Mouse (Mus musculus) B cell, adult 2 months (primary cell): ENCODE measurements around the gene Arhgef25.
"Not testable (repeated sequence)": the region's sequence is repeated elsewhere in the genome, so short reads cannot be mapped to it uniquely, and the experiment has no call there.

Experiments
- DNase-seq, 2 experiments: peaks; one replicate each; pipeline ENCODE4 v3.0.0; 2022

The Arhgef25 gene

DNA sequence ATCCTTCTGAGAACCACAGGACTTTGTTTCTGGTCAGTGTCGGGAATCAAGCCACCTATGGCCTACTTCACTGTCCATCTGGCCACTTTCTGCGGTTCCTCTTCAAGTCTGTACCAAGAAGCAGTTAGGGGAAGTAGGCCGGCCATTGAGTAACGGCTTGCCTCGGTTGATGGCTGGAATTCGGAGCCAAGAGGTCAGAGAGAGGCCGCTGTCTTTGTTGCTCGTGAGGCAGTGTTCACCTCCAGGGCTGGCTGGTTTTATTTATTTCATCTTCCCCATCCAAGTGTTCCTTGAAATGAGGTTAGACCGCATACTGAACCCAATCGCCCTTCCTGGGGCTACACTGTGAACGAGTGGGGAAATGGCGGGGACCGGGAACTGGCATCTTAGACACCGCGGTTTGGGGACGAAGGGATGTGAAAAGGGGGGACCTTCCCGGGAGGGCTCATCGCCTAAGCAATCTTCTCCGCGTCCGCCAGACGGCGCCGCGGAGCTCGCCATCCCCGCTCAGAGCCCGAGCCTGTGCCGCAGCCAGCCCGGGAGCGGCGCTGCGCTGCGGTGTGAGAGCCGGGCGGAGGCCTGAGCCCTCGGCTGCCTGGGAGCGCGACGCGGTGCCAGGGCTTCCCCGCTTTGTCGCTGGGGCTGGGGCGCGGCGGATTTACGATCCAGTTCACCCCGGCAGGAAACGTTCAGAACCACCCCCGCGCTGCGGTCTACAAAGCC lies 25.1 kb downstream of the Arhgef25 start, which contains the start of gene B4galnt1:
Gene B4galnt1, plus strand, starts transcription at position 595 of the 723 bp plus-strand sequence.
- peak; percentile 94 to 95 for DNase-seq

GRCm38 (mm10) chr10:127164190-127164589 lies 25.7 kb downstream of the Arhgef25 start:
- no peak for DNase-seq

- DNase-seq: peak; percentile 65 to 72
Measured at GRCm38 (mm10) chr10:127162771-127163261, 27.1 kb downstream of the Arhgef25 start.

DNA sequence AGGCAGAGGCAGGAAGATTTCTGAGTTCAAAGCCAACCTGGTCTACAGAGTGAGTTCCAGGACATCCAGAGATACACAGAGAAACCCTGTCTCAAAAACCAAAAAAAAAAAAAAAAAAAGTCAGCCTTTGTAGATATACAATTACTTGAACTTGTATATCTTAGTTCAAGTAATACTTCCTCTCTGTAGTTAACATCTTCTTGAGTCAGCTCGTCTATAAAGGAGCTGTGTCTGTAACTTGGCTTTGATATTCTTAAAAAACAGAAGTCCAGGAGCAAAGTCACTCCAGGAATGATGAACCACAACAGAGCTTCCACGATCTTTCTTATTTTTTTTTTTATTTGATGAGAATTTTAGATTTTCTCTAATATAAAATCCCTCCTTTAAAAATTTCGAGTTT lies 29.2 kb downstream of the Arhgef25 start:
- DNase-seq: no peak

DNA sequence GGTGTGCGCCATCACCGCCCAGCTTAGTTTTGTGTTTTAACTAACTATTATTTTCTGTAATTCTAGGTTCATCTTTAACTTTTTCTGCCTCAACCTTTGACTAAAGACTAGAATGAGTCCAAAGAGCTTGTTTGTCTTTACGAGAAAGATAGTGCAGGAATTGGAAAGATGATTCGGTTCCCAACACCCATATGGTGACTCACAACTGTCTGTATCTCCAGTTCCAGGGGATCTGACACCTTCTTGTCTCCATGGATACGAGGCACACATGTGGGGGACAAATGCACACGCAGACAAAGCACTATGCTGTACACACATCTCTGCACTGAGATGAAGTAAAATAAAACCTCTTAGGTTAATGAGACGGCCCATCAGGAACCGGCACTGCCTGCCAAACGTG lies 29.8 kb downstream of the Arhgef25 start:
- DNase-seq: no peak

DNA sequence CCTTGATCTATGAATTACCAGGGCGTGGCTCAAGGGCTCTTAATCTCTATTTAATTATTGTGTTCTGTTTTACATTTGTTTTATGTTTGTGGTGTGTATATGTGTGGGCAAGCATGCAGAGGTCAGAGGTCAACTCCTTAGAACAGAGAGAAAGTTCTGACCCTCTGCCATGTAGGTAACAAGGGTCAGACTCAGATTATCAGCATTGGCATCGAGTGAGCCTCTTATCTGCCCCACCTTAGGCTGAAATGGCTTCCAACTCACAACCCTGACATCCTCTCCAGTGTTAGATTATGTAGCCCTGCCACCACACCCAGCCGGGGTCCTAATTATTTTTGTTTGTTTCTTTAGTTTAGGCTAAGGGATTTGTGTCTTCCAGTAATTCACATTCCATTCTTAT lies 31.4 kb downstream of the Arhgef25 start:
- DNase-seq: no peak

- DNase-seq: no peak
Measured at GRCm38 (mm10) chr10:127156511-127156910, 33.4 kb downstream of the Arhgef25 start.

DNA sequence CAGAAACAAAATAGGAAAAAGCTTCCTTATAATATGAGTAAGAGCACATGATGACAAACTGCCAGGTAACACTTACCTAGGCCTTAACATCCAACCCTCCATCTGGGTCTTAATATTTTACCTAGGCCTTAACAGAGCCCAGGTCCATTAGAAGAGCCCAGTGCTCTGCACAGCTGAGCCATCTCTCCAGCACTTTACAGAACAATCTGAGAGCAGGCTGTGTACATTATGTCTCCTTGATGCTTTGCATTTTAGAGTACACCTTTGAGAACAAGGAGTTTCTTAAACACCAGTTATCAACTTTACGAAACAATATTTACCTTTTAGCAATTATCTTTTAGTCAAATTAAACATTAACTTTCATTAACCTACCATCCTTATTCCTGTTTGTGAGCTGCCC lies 33.8 kb downstream of the Arhgef25 start:
- no peak for DNase-seq

DNA sequence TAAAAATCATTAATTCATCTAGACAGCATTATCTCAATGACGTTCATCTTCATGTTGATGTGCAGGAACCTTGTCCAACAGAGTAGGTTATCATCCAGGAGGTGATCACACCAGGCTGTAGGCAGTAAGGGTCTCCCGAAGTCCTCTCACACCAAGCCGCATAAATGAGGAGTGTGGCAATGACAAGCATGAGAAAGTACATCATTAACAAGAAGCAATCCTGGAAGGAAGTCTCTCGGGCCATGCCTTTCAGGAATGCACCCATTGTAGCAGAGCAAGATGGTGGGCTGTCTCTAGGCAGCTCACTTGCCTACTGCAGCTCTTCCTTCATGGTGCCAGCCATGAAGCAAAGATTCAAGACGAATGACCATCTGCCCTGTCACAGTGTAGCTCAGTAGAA lies 35.2 kb downstream of the Arhgef25 start:
- no peak for DNase-seq

DNA sequence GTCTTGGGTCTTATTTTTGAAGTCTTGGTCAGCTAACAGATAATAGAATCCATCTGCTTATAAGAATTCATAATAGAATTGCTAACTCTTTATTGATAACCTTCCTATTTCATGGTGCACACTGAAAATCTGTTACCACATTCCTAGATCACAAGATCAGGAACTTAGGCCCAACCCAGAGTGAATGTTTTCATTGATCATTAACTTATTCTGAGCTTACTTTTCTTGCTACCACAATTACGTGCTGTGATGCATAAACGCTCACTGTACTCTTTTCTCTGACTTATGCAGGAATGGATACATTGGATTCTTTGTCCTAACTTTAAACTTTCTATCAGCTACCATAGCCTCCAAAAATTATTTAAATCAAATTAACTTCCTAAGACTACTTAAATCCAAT lies 35.6 kb downstream of the Arhgef25 start:
- DNase-seq: no peak

GRCm38 (mm10) chr10:127153323-127153722 lies 36.6 kb downstream of the Arhgef25 start:
- DNase-seq: no peak

DNA sequence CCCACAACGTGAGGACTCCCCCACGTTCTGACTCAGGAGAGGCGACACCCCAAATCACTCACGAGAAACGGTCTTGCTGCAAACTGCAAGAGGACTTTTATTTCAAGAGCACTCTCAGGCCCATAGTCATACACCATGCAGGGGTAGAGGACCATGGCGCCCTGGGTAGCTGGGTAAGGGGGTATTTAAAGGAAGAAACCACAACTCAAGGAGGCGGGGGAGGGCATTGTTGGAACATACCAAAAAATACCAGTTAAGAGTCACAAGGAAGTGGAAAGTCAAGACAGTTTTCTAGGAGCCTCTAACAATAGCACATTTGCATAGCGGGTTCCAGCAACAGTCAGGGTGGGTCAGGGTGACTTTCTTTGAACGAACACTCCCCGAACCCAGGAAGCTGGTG lies 37.3 kb downstream of the Arhgef25 start:
- not testable (repeated sequence) for DNase-seq

DNA sequence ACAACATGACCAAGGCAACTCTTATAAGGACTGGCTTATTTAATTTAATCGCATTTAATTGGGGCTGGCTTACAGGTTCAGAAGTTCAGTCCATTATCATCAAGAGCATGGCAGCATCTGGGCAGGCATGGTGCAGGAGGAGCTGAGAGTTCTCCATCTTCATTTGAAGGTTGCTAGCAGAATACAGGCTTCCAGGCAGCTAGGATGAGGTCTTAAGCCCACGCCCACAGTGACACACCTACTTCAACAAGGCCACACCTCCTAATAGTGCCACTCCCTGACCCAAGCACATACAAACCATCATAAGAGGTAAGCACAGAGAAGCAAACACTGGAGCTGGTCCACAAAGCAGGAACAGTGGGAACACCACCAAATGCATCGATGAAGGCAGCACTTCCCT lies 38.6 kb downstream of the Arhgef25 start:
- DNase-seq: not testable (repeated sequence)

DNA sequence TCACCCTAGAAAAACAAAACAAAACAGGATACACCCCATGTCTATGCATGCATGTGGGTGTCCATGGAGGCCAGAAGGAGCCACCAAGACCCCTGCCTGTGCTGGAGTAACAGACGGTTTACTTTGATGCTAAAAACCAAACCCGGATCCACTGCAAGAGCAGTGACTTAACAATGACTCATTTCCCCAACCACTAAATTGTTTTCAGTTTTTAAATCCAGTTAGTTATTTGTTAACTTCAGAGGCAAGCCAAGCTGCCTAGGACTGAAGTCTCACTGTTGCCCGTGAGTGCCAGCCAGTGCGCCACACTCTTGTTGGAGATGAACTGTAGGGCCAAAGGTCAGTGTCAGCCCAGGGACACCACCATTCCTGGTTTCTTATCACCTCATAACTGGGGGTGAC lies 39.4 kb downstream of the Arhgef25 start:
- DNase-seq: no peak

DNA sequence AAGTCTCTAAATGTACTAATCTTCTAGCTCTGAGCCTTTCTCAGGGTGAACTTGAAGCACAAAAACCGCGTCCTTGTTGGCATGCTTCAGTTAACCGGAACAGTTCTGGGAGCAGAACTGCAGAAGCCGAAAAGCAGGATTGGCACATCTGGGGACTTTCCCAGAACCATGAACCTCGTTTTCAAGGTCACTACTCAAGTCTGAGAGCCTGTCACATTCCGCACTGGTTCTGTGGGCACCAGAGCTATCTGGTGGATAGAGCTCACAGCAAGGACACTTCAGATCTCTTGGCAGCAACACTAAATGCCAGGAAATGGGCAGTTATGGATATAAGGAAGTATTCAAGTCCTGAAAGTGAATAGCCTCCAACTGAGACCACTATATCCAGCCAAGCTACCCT lies 42.7 kb downstream of the Arhgef25 start:
- DNase-seq: no peak

DNA sequence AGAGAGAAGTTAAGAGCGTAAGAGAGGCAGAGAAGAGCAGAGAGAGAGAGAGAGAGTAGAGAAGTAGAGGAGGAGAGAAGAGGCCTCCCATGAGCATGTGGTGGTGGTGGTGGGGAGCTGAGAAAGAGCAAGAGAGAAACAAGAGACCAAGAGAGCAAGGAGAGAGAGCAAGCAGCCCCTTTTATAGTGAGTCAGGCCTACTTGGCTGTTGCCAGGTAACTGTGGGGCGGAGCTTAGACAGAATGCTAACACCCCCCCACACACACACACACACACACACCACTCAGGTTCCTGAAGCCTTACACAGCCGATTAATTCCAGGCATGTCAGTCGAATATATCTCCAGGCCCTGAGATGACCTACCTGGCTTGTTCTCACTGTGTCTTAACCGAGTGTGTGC lies 44.6 kb downstream of the Arhgef25 start:
- DNase-seq: no peak

DNA sequence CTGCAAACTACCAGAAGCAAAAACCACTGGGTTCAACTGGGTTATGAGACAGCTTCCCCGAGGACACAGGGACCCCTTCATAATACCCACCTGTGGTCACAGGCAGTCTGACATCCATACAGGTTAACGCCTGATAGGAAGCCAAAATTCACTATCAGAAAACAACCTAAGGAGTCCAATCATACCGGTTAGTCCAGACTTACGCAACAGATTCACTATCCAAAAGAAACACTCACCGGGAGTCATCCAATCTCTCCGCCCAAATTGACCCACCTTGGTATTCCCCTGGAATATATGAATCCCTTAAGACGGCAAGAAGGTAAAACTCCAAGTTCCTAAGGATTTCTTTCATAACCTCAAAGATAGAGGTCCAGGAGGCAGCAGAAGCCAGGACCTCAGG lies 45.3 kb downstream of the Arhgef25 start:
- DNase-seq: no peak

- no peak for DNase-seq
Measured at GRCm38 (mm10) chr10:127143228-127143627, 46.7 kb downstream of the Arhgef25 start.

DNA sequence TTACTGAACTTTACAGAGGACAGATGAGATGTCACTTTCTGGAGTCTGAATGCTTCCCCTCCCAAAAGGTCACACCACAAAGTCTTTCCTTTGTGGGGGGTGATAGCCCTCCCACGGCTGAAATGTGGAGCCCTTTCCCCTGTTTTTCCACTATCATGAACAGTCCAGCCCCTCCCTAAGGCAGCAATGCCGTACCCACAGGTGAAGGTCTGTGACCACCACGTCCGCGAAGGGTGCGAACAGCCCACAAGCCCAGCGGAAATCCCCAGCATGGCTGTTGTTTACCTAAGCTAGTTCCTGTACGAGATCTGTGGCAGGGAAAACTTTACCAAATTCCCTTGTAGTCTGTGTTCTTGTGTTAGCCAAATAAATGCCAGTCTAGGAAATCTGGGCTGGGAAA lies 48.4 kb downstream of the Arhgef25 start:
- DNase-seq: peak; percentile 59 to 64

DNA sequence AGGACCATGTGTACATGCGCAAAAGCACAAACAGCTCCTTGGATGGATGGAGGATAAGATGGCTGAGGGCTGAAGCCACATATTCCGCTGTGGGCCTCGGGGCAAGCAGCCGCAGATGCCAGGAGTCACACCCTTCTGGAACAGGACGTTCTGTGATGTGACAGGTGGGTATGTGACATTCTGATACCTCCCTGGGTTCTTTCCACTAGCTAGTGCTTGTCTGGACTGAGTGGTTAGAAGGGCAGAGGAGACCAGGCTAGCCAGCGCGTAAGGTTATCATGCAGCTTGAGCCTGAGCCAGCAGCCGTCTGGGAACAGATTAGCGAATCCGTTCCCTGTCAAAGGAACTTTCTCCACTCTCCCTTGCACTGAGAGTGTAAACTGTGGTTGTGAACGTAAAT lies 48.9 kb downstream of the Arhgef25 start:
- DNase-seq: no peak

DNA sequence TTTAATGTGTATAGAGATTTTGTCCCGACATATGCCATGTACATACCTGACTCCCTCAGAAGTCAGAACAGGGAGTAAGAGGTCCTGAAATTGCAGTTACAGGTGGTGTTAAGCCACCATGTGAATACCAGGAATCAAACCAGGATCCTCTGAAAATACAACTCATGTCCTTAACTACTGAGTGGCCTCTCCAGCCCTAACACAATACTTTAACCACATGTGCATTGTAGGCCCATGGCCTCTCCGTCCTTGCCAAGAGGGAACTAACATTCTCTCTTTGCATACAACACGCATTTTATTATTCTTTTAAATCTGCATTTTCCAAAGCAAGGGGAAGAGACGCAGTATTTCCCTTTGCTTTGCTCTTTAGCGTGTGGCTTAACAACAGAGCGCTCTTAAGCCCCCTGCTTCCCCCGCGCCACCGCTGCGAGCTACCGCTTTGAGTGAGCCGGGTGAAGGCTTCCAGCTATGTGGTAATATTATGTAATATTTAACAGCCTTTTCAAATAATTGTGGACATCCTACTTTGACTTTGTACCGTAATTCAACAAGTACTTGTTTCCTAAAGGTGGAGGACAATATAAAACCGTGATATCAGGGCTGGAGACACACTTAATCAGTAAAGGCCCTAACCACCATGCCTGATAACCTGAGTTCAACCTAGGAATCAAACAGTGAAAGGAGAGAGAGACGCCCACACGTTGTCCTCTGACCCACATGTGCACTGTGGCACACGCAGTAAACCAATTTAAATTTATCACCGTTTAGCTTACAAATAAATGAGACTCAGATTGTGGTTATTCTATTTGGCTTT lies 51.3 kb downstream of the Arhgef25 start:
- no peak for DNase-seq

DNA sequence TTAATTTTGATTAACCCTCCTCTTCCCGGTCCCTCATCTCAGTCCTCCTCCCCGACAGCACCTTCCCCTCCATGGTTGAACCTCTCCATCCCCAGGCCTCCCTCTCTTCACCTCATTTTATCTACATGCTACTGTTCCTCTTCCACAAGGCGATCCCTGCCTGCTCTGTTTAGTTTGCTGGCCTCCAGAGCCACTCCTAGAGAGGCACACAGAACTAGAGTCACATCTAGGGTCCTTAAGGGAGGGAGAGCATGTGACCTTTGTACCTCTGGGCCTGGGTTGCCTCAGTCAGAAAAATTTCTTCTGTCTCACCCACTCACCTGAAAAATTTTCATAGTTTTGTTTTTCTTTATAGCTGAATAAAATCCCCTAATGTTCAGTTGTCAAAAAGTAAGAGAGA lies 52.0 kb downstream of the Arhgef25 start:
- DNase-seq: no peak

DNA sequence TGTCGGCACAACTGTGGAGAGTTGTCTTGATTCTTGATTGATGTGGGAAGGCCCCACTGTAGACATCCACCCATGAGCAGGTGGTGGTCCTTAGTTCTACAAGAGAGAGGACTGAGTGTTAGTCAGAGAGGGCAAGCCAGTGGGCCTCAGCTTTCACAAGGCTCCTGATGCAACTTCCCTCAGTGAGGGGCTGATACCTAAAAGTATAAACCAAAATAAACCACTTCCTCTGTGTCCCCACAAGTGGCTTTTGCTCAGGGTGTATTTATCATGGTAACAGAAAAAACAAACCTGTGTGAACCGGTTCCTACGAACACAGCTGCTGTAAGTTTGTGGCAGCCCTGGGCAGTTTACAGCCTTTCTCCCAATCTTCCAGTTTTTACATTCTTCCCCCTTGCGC lies 53.4 kb downstream of the Arhgef25 start:
- DNase-seq: peak; percentile 64 to 67
